Mouse (Mus musculus) lung, adult 2 months (tissue): ENCODE measurements around the gene Olfr464.

Source experiments
- CTCF ChIP-seq: fragments of 200-500 bp; IDR thresholded peaks from 2 replicates; pipeline ENCODE4 v1.5.1; 2011; ENCODE audit warnings: mild to moderate bottlenecking, low read length, control low read depth; ENCODE audit not compliant: insufficient read depth
- POLR2A ChIP-seq: fragments of 200-500 bp; IDR thresholded peaks from 2 replicates; pipeline ENCODE4 v1.6.1; 2011; ENCODE audit warnings: low read depth, mild to moderate bottlenecking, control low read depth, low read length, borderline replicate concordance; ENCODE audit errors: extremely low read depth

- TF ChIP-seq CTCF (no peak), POLR2A (no peak)
Measured at GRCm38 (mm10) chr11:87875436-87875835, 45.3 kb downstream of the Olfr464 start, which contains the start of gene Epx.
